Mouse (Mus musculus): Measurements from ENCODE around the gene Alg12.

The Alg12 gene

GRCm38 (mm10) chr15:88819026-88819905, at the start of gene Alg12, which contains the start of gene Creld2:
Alg12 (minus strand) TSS chr15:88819318.
Creld2 (plus strand) TSS chr15:88819646.
- DNase-seq = peak; percentile 99

- DNase-seq = no peak
Observed at GRCm38 (mm10) chr15:88868024-88868742, 49.1 kb upstream of the Alg12 start.

GRCm38 (mm10) chr15:88867368-88868023, 48.4 kb upstream of the Alg12 start:
- DNase-seq = no peak

- DNase-seq = no peak
Observed at GRCm38 (mm10) chr15:88866934-88867356, 47.8 kb upstream of the Alg12 start.

- DNase-seq = no peak
Observed at GRCm38 (mm10) chr15:88865888-88866695, 47.0 kb upstream of the Alg12 start.

- no peak for DNase-seq
Observed at GRCm38 (mm10) chr15:88865061-88865460, 45.9 kb upstream of the Alg12 start.

- DNase-seq = peak; percentile 29
Observed at GRCm38 (mm10) chr15:88864270-88865030, 45.3 kb upstream of the Alg12 start.

- DNase-seq = peak; percentile 77
Observed at GRCm38 (mm10) chr15:88863695-88864231, 44.6 kb upstream of the Alg12 start.

- peak; percentile 63 for DNase-seq
Observed at GRCm38 (mm10) chr15:88862881-88863694, 44.0 kb upstream of the Alg12 start.

GRCm38 (mm10) chr15:88861772-88862622, 42.9 kb upstream of the Alg12 start, which contains the start of gene Pim3:
Pim3 (plus strand) TSS chr15:88862186.
- DNase-seq = peak; percentile 96

- peak; percentile 41 for DNase-seq
Observed at GRCm38 (mm10) chr15:88860781-88861180, 41.7 kb upstream of the Alg12 start.

GRCm38 (mm10) chr15:88859206-88859970, 40.3 kb upstream of the Alg12 start:
- DNase-seq = no peak

GRCm38 (mm10) chr15:88858707-88859106, 39.6 kb upstream of the Alg12 start:
- DNase-seq = no peak

GRCm38 (mm10) chr15:88858141-88858541, 39.0 kb upstream of the Alg12 start:
- DNase-seq = no peak

GRCm38 (mm10) chr15:88857361-88857760, 38.2 kb upstream of the Alg12 start:
- no peak for DNase-seq

GRCm38 (mm10) chr15:88856613-88857012, 37.5 kb upstream of the Alg12 start:
- DNase-seq = no peak

GRCm38 (mm10) chr15:88855896-88856417, 36.8 kb upstream of the Alg12 start:
- no peak for DNase-seq

Data from thymus, postnatal 14 days (tissue).